Mouse (Mus musculus) adipose tissue, adult 10 weeks (tissue): ENCODE measurements around the gene Tnfsf10. TPM values are rescaled to one million over a fixed set of nuclear protein-coding genes. Genes with fewer than 3 reads are reported as not detected.

Experiments
- polyA plus RNA-seq: library from polyadenylated mRNA; stranded (reverse); fragments of 350-450 nt; fragmentation: Illumina TruSeq; extraction: RNeasy Lipid Tissue Mini Kit (QIAGEN cat#74804); gene quantifications from one replicate; pipeline ENCODE4 v1.2.3, GENCODE M21; 2014; ENCODE audit warnings: low read depth, low replicate concordance

Tnfsf10 gene
- 5.0 TPM for polyA plus RNA-seq

GRCm38 (mm10) chr3:27316559-27317287, at the start of gene Tnfsf10:
Gene Tnfsf10 (plus strand): TSS chr3:27317028.

GRCm38 (mm10) chr3:27371276-27371621, 54.4 kb downstream of the Tnfsf10 start, which contains the start of gene Ghsr:
Gene Ghsr (plus strand): TSS chr3:27371351.

Other genes with a start within 250 kb of the Tnfsf10 start
- gene Ect2, start 163.2 kb upstream of the Tnfsf10 start, polyA plus RNA-seq = 1.7 TPM
- gene Nceh1, start 134.1 kb upstream of the Tnfsf10 start, polyA plus RNA-seq = 5.6 TPM
- gene Ghsr, start 54.3 kb downstream of the Tnfsf10 start, polyA plus RNA-seq = not detected